Mouse (Mus musculus) lung, postnatal 4 days (tissue): ENCODE measurements around the gene Cables2.
A peak's percentile ranks its signal among the peaks of the same experiment; 100 is the strongest.

Experiments used
- DNase-seq, 2 experiments: peaks; one replicate each; pipeline ENCODE4 v3.0.0; 2021

The Cables2 gene

DNA sequence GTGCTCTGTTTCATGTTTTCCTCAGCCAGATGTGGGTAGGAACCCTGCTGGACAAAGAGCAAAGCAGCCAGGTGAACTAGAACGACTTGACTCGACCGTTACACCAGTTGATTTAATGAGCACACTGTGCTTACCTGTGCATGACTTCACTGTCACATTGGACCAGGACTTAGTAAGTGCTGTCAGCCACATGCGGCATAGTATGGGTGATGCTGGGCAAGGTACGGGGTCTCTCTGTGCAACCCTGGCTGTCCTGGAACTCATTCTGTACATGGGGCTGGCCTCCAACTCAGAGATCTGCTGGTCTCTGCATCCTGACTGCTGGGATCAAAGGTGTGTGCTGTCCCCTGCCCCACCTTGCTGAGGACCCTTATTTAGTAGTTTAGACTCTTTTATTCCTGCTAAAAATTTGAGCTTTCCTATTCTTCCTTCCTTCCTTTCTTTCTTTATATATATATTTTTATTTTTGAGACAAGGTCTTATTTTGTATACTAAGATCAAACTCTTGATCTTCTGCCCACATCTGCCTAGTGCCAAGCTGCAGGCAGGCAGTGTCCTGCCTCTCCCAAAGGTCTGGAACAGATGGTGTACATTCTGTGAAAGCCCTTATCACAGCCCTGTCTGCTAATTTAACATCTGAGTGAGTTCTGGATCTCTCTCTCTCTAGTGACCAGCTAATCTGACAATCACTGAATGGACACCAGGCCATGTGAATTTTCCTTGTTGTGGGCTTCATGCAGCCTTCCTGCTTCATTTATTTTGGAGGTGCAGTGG, 18.7 kb downstream of the Cables2 start:
- DNase-seq: no peak

GRCm38 (mm10) chr2:180251838-180252237, 21.5 kb downstream of the Cables2 start:
- no peak for DNase-seq

GRCm38 (mm10) chr2:180250930-180251611, 22.2 kb downstream of the Cables2 start:
- peak; percentile 53 to 87 for DNase-seq

DNA sequence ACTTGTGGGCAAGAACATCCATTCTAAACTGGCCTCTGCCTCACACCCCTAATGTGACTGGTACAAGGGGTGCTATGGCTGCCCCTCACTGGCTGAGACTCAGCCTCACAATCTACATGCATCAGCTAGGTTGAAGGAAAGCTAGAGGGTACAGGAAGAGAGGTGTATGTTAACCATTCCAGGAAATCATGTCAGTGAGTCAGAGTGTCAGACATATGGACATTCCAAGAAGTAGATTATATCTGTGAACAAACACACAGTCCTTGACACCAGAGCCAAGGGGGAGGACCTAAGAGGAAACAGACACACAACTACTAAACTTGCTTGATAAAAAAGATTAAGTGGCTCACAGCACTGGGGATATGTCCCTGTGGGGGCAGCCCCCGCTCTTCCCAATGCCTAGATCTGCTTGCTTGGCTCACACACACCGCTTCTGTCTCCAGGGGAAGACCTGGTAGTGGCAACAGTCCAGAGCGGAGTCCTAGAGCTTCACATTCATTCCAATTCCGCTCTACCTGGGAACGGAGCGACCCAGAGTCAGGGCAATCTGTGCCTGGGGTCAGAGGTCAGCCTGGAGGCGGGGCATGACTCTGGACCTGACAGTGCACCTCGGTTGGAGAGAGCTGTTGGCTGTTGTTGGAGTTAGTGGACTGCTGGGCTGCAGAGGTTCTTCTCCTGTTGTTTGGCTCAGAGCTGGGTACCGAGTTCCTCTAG, 24.2 kb downstream of the Cables2 start:
- DNase-seq: no peak

GRCm38 (mm10) chr2:180247916-180248315, 25.4 kb downstream of the Cables2 start:
- no peak for DNase-seq

DNA sequence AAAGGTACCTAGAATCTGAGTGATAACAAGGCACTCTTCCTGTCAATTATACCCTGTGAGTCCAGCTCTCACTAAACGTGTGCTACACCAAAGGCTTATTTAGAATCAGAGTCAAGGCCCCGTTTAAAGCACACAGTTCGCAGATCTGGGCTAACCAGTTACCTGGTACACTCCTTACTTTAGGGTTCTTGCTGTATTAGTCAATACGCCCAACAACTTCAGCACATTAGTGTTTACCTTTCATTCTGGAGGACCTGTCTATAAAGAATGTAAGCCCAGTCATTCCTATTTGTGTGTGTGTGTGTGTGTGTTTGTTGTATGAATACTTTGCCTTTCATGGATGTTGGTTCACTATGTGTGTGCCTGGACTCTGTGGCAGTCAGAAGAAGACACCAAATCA, 30.2 kb downstream of the Cables2 start:
- DNase-seq: no peak

DNA sequence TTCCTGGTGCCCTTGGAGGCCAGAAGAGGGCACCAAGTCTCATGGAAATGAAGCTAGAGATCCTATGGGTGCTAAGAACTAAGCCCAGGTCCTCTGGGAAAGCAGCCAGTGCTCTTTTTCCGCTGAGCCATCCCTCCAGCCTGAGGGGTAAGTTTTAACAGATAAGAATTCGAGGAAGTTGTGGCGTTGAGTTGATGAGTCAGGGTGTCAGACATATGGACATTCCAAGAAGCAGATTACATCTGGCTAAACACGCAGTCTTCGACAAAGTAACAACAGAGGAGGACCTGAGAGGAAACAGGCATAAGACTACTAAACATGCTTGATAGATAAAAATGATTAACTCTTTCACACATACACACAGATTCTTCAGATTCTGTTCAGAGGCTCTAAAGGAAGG, 34.7 kb downstream of the Cables2 start:
- DNase-seq: no peak

- DNase-seq: no peak
Observed at GRCm38 (mm10) chr2:180237601-180238345, 35.5 kb downstream of the Cables2 start.

DNA sequence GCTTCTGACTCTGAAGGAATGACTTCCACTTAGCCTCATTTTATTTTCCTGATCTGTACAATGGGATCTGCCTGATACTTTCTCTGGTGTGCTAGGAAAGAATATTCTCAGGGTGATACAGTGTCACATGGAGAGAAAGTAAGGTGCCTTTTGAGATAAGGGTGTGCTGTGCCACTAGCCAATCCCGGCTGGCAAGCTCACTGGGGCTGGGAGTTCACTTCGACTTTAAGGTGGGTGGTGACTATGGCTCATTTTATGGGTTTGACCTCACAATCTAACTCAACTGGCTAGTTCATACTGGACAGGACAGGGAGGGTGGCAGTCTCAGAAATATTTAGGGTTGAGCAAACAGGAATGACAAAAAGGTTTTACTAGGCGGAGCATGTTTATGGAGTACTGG, 36.4 kb downstream of the Cables2 start:
- no peak for DNase-seq

GRCm38 (mm10) chr2:180236500-180236899, 36.8 kb downstream of the Cables2 start:
- no peak for DNase-seq

- peak in 1 of 2 experiments; percentile 50 for DNase-seq
Observed at GRCm38 (mm10) chr2:180235788-180236187, 37.5 kb downstream of the Cables2 start.

GRCm38 (mm10) chr2:180234980-180235379, 38.3 kb downstream of the Cables2 start:
- DNase-seq: peak; percentile 67 to 80

GRCm38 (mm10) chr2:180234353-180234752, 38.9 kb downstream of the Cables2 start:
- peak; percentile 46 to 73 for DNase-seq

GRCm38 (mm10) chr2:180233101-180233904, 40.0 kb downstream of the Cables2 start:
- DNase-seq: peak in 1 of 2 experiments; percentile 71

- DNase-seq: peak; percentile 39 to 67
Observed at GRCm38 (mm10) chr2:180230482-180230881, 42.8 kb downstream of the Cables2 start.

GRCm38 (mm10) chr2:180229129-180229528, 44.2 kb downstream of the Cables2 start:
- no peak for DNase-seq

GRCm38 (mm10) chr2:180228592-180228991, 44.7 kb downstream of the Cables2 start:
- DNase-seq: peak; percentile 74 to 88

DNA sequence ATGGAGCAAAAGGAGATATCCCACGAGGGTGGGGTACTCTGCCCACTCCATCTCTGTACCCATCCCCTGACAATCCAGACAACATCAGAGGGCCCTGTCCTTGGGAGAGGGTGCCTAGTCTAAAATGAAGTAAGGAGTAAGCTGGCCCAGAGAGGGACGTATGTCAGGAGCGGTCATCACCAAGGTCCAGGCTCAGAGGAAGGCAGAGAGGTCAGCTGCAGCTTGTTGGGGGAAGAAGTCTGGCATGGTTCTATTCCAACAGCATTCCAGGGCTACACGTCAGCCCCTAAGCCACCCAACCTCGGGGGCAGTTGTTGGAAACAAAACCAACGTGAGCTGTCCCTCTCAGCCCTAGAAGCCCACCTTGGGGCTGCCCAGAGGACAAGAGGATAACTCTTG, 45.2 kb downstream of the Cables2 start:
- peak in 1 of 2 experiments; percentile 20 for DNase-seq

DNA sequence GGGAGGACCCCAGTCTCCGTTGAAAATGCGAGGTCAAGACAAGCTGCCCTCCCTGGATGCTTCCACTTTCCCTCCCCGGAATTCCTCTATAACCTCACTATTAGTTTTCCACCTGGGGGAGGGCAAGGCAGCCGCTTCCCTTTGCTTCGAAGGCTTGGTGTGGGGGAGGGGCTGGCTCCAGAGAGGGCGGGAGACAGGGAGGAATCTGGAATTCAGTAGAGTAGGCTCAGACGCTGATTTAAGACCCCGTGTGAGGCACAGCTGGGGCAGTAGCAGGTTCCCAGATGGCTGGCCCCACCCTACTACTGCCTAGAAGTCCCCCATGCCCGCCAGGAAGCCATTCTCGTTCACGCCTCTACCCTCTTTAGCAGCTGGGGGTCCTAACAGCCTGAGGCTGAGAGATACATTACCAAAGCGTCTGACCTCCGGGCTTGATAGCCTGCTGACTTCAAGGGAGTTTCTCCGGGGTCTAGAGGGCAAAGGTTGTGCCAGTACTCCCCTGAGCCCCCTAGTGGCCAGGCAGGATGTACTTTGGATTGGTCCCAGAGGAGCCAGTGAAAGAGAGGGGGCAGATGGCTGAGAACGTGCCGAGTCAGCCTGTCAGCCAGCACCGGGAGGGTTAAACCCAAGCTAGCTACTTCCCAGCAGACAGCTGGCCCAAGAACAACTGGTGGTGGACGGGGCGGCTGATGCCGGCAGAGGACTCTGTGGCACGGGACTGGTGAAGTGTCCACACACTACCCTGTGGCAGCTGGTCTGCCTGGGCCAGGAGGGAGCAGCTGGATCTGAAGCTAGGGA, 45.8 kb downstream of the Cables2 start:
- DNase-seq: peak; percentile 81 to 84

DNA sequence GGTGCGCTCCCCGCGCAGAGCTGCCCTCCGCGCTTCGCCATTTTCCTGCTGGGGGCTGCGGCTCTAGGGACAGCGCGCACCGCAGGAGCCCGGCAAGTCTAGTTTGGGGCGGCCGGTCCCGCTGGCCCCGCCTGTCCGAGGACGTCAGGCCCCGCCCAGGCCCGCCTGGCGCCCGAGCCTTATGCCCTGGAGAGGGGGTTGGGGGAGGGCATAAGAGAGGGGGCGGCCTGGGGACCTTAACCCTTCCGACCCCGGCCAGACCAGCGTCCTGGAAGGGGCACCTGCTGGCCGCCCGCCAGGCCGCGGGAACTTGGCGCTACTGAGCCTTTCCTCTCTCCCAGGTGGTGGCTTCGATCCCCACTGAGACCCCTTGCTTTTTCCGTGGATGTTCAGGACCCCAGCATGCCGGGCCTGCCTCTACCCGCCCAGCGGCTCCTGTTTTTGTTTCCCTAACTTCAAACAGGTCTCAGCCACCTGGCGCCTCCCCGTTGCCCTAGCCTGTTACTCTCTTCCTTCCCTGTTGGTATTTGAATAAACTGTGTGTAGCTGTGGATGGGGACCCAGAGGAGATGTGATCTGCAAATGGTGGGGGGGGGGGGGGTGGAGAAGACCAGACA, 47.4 kb downstream of the Cables2 start, which contains the start of gene Lama5:
Gene Lama5 (minus strand): TSS at position 98 of the 617 bp plus-strand sequence.
- peak; percentile 86 to 93 for DNase-seq
